24 mouse cellular contexts compared by ENCODE assay signal in the genomic region with DNA sequence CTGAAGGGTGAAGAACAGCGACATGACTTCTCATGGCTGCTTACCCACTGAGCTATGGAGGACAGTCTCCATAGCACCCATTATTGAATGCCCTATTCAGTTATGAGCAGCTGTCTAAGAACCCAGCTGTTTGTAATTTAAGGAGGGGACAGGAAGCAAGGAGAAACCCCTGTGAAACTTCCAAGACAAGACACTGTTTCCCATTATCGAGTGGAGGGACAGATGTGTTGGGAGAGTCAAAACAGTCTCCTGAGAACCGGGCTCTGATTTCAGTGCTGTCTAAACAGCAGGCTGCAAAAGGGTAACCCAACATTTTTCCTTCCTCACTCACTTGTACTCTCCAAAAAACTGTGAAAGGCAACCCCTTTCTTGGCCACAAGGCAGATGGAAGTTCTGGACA.
"Had no signal": no experiment of that assay in that cellular context is flagged by ENCODE, and none has a peak within 500 bp of the region (broad histone marks: within the 10 kb centered on the region; RNA-seq: fewer than 3 reads in every experiment).

No protein-coding gene starts in this region.

- H3K4me1 ChIP-seq: liver, embryonic 12.5 days; liver, embryonic 15.5 days; lung, embryonic 15.5 days; neural tube, embryonic 12.5 days; neural tube, embryonic 15.5 days had no signal

- H3K9ac ChIP-seq: liver, embryonic 12.5 days; liver, embryonic 15.5 days; lung, embryonic 15.5 days; neural tube, embryonic 12.5 days; neural tube, embryonic 15.5 days had no signal

- H3K27ac ChIP-seq: kidney, postnatal 0 days; layer of hippocampus, adult 2 months; liver, embryonic 12.5 days; liver, embryonic 15.5 days; lung, embryonic 15.5 days; neural tube, embryonic 12.5 days; neural tube, embryonic 15.5 days had no signal

- H3K4me2 ChIP-seq: liver, embryonic 12.5 days; liver, embryonic 15.5 days; lung, embryonic 15.5 days; midbrain, embryonic 11.5 days; neural tube, embryonic 12.5 days; neural tube, embryonic 15.5 days had no signal

- DNase-seq: kidney, adult 2 months; layer of hippocampus, adult 9-11 months; liver; lung, adult 18-20 months; lung, postnatal 10 days; lung, postnatal 36 days; midbrain, embryonic 14.5 days; right cerebral cortex, adult 18-20 months; right cerebral cortex, postnatal 14 days; right cerebral cortex, postnatal 4 days; spleen, adult 18-20 months; thymus, adult 18-20 months; thymus, postnatal 14 days; thymus, postnatal 4 days had no signal

- H3K4me3 ChIP-seq: layer of hippocampus, adult 2 months; liver, embryonic 12.5 days; liver, embryonic 15.5 days; lung, embryonic 15.5 days; megakaryocyte, embryonic 14.5 days; neural tube, embryonic 12.5 days; neural tube, embryonic 15.5 days had no signal

- H3K27me3 ChIP-seq: liver, embryonic 12.5 days; liver, embryonic 15.5 days; lung, embryonic 15.5 days; megakaryocyte, embryonic 14.5 days; neural tube, embryonic 12.5 days; neural tube, embryonic 15.5 days had no signal

- ATAC-seq: intestine, postnatal 0 days; liver, embryonic 12.5 days had no signal

- H3K36me3 ChIP-seq: liver, embryonic 12.5 days; liver, embryonic 15.5 days; lung, embryonic 15.5 days; neural tube, embryonic 12.5 days; neural tube, embryonic 15.5 days had no signal

- H3K9me3 ChIP-seq: liver, embryonic 12.5 days; liver, embryonic 15.5 days; lung, embryonic 15.5 days; megakaryocyte, embryonic 14.5 days; neural tube, embryonic 12.5 days; neural tube, embryonic 15.5 days had no signal
